Mouse (Mus musculus): ENCODE data around the gene Tbc1d21. TPM values are rescaled to one million over a fixed set of nuclear protein-coding genes. Genes with fewer than 3 reads are reported as not detected.

The Tbc1d21 gene
- total RNA-seq, 2 experiments from 2014 or later, result not detected

Other genes starting within 250 kb of the Tbc1d21 start
- 10 to 100 TPM; 31.4 to 33.0 TPM for gene Islr, start 166.1 kb downstream of the Tbc1d21 start, total RNA-seq (2021)
- 1 to 10 TPM; 1.0 to 1.2 TPM for gene Islr2, start 166.1 kb downstream of the Tbc1d21 start, total RNA-seq (2021)
- 10 to 100 TPM in 1 of 2 experiments, 1 to 10 TPM in 1; 10.0 to 12.6 TPM for gene Pml, start 120.7 kb downstream of the Tbc1d21 start, total RNA-seq (2021)
- 10 to 100 TPM; 10.3 to 13.5 TPM for gene Stoml1, start 117.3 kb downstream of the Tbc1d21 start, total RNA-seq (2021)
- gene Loxl1, start 57.3 kb downstream of the Tbc1d21 start, total RNA-seq (2021), result 10 to 100 TPM; 36.6 to 36.7 TPM
- gene Insyn1, start 118.1 kb upstream of the Tbc1d21 start, total RNA-seq (2021), result 10 to 100 TPM; 14.9 to 15.4 TPM
- gene Cd276, start 185.0 kb upstream of the Tbc1d21 start, total RNA-seq (2021), result 10 to 100 TPM; 10.9 to 12.4 TPM
- gene Nptn, start 211.8 kb upstream of the Tbc1d21 start, total RNA-seq (2021), result 100 to 1,000 TPM; 133 to 155 TPM

Data from heart, postnatal 25 days (tissue).